Mouse (Mus musculus): ENCODE measurements around the gene Susd2.
A peak's percentile ranks its signal among the peaks of the same experiment; 100 is the strongest.

Susd2 gene

DNA sequence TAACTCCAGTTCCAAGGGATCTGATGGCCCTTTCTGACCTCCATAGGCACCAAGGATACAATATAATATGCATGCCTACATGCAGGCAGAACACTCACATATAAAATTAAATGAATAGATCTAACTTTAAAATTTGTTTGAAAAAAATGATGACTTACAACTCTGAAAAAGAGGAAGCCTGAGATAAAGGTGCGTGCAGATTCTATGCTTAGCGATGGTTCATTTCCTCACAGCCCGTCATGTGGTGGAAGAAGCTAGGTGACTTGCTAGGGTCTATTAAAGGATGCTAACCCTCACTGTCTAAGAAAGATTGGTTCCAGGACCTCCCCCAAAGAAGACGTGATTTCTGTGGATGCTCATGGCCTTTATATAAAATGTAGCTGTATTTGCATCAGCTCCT lies 27.8 kb downstream of the Susd2 start:
- no peak for DNase-seq

DNA sequence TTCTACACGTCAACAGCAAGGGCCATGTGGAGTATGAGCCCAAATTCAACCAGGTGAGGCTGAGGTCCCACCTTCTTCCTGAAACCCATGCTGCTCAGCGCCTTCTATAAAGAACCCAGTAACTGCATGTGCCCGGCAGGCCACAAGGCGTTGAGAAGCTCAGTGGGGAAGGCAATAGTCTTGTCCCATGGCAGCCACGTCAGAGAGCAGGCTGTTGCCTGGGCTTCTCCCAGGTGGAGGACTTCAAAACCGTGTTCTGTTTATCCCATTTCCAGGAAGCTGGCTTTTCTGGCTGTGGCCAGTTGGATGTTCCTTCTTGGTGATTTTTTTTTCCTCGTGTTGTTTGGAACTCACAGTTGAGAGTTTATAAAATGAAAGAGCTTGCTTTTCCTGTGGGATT lies 33.3 kb downstream of the Susd2 start:
- DNase-seq, result no peak

DNA sequence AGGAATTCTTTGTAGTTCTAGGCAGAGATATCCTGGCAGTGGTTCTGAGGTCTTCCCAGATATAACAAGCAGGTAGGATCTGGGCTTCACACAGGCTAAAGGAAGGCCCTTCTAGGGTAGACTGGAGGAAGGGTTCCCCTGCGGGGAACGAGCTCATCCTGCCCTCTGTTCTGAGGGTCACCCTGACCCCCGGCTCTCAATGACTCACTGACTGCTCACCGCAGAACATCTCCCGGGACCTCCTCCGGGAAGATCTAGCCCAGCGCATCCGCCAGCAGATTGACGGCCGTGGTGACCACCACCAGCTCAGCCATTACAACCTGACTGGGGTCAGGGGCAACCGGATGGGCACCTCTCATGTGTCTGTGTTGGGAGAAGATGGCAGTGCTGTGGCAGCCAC lies 34.8 kb downstream of the Susd2 start:
- no peak for DNase-seq

DNA sequence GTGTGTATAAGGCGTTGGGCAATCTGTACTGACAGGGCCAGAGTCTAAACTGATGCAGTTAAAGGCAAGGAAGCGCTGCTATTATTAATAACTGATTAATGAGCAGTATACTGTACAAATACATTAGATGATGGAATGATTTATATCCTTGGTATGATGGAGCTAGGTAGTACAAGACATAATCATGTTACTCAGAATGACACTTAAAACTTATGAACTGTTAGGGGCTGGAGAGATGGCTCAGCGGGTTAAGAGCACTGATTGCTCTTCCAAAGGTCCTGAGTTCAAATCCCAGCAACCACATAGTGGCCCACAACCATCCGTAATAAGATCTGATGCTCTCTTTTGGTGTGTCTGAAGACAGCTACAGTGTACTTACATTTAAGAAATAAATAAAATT lies 36.6 kb downstream of the Susd2 start:
- no peak for DNase-seq

DNA sequence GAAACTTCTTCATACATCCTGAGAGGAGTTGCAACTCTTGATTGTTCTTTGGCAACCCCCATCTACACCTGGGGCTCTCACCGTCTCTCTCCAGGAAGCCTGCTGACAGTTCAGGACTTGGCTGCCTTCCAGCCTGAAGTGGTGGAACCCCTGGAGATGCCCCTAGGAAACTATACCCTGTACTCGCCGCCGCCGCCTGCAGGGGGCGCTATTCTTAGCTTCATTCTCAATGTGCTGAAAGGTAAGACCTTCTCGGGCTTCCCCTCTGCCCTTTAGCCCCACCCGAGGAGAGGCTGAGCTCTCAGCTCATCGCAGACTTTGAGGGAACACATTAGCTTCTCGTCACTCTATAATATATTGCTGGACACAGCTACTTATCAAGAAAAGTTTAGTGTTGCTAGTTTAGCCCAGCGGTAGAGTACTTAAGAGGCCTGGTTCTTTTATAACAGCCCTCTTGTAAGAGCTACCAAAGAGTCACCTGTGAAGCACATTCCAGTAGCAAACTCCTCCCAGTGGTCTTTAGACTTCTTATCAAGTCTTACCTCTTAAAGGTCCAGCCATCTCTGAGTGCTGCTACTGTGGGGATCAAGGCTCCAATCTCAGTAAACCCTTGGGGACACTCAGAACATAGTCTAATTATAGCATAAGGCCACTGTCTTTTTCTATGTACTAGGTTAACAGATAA lies 38.5 kb downstream of the Susd2 start:
- DNase-seq, result peak; percentile 68

DNA sequence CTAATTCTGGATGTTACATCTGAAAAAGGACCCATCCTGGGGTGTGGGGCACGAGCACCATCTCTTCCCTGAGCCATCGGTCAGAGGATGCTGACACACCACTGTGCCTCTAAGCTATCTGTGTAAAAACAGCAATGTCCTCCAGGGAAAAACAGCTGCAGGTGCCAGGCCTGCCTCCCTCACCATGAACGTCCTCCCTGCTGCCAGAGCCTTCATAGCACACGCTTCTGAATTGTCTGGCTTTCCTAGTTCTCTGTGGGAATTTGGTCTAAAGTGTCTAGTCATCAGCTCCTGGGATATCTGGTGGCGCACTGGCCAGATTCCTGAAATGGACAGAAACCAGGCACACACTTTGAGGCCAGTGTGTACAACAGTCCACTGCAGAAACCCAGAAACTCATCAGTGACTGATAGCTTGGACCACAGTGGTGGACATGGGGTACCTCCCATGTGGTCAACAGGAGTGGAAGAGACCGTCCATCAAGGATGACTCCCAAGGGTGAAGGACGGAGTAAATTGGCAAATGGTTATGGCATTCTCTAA lies 43.5 kb downstream of the Susd2 start:
- no peak for DNase-seq

DNA sequence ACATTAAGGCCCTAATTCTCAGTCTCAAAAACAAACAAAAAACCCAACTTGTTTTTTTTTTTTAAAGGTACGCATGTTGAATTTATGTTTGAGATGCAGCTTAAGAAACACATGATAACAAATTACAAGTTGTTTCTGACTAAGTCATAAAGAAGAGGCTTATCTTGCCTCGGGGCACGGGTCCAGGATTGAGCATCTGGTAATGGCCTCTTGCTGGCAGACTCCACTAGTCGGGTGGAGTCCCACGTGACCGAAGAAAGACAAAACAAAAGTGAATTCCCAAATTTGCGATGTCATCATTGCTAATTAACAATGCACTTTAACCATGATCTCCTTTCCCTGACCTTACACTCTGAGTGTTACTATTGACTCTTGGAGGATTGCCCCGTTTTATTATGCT lies 47.8 kb downstream of the Susd2 start:
- no peak for DNase-seq

DNA sequence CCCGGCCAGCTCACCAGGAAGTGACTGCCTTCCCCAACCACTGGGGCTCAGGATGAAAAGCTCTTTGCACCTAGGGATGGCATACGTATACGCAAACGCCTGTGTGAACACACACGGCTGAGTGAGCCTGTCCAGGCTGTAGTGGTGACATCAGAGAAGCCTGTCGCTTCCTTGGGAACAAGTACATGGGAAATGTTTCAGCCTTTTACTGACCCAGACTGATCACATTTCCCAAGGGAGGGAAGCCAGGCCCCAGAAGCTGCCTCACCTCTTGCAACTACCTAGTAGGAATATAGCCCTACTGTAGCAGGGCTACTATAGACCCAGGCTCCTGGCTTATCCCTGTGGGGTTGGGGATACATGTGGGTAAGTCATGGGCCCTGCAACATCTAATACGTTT lies 51.2 kb downstream of the Susd2 start:
- DNase-seq, result peak; percentile 35

DNA sequence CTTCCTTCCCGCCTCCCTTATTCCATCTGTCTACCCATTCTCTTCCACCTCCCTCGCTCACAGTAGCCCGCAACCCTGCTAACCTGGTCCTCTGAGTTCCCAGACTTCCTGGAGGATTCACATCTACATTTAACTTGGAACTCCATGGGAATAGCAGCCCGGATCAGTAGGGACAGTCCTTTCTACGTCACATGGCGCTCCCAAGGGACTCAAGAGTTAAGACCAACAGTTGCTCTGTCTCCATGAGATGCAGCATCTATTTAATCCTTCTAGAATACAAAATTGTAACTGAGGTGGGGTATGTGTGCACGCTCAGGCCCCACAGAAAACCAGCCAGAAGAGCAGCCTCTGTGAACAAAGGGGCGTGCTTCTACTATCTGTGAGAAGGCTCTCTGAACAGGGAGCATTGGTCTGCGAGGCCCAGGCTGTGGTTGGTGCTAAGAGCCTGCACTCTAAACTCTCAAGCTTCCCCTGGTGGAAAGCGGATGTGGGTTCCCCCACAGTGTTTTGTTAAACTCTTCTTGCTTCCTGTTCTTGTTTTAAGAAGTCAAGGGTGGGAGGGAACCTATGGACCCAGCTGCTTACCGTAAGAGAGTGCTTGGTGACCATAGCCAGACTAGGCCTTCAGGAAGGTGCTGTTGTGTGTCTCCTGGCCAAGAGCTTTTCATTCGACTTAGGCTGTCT lies 52.5 kb downstream of the Susd2 start:
- peak; percentile 84 for DNase-seq

GRCm38 (mm10) chr10:75589651-75590050 lies 54.2 kb downstream of the Susd2 start:
- DNase-seq, result peak; percentile 52

- DNase-seq, result peak; percentile 50
Observed at GRCm38 (mm10) chr10:75589129-75589528, 54.7 kb downstream of the Susd2 start, which contains the start of gene Ggt5. Gene Ggt5, plus strand, starts transcription at chr10:75589340.

- no peak for DNase-seq
Observed at GRCm38 (mm10) chr10:75588336-75588735, 55.5 kb downstream of the Susd2 start.

GRCm38 (mm10) chr10:75587781-75588180 lies 56.0 kb downstream of the Susd2 start:
- no peak for DNase-seq
